Mouse (Mus musculus) heart, embryonic 14.5 days (tissue): ENCODE measurements around the gene Lgalsl. TPM values are rescaled to one million over a fixed set of nuclear protein-coding genes. Genes with fewer than 3 reads are reported as not detected.

ENCODE experiments used
- ATAC-seq: fragments of 200-750 bp; cut with Nextera tagmentation; 2 replicates; pipeline ENCODE4 v1.8.0; 2017; ENCODE audit warnings: low read depth, moderate TSS enrichment; ENCODE audit not compliant: insufficient number of reproducible peaks, insufficient read depth, low FRiP score
- H3K27ac ChIP-seq, 2 experiments: fragments of 200-500 bp in 1 of 2; fragments of 300-500 bp in 1 of 2; sonication (generic) in 1 of 2; replicated peaks in 1 of 2; 2 replicates each; pipeline ENCODE4 v1.5.1; 2012 to 2014; ENCODE audit warnings: low read depth in 2 of 2, low read length in 2 of 2, control low read depth in 1 of 2, mild to moderate bottlenecking in 1 of 2, mixed read lengths in 1 of 2; ENCODE audit not compliant: control insufficient read depth in 1 of 2, insufficient read depth in 1 of 2
- H3K27me3 ChIP-seq: fragments of 300-500 bp; sonication (generic); 2 replicates; pipeline ENCODE4 v1.6.1; 2014; ENCODE audit warnings: mild to moderate bottlenecking, low read length, control low read depth; ENCODE audit not compliant: control insufficient read depth, insufficient read depth
- H3K36me3 ChIP-seq: fragments of 300-500 bp; sonication (generic); 2 replicates; pipeline ENCODE4 v1.6.1; 2014; ENCODE audit warnings: mild to moderate bottlenecking, control low read depth, low read length, mixed read lengths; ENCODE audit not compliant: control insufficient read depth, insufficient read depth
- H3K4me1 ChIP-seq, 2 experiments: fragments of 200-500 bp in 1 of 2; fragments of 300-500 bp in 1 of 2; sonication (generic) in 1 of 2; 2 replicates each; pipeline ENCODE4 v1.6.1; 2012 to 2014; ENCODE audit warnings: low read length in 2 of 2, control low read depth in 1 of 2, mixed read lengths in 1 of 2; ENCODE audit not compliant: control insufficient read depth in 2 of 2, insufficient read depth in 2 of 2
- H3K4me2 ChIP-seq: fragments of 300-500 bp; sonication (generic); 2 replicates; pipeline ENCODE4 v1.6.1; 2014; ENCODE audit warnings: mild to moderate bottlenecking, low read length
- H3K4me3 ChIP-seq, 2 experiments: fragments of 200-500 bp in 1 of 2; fragments of 300-500 bp in 1 of 2; sonication (generic) in 1 of 2; 2 replicates each; pipeline ENCODE4 v1.5.1; 2012 to 2014; ENCODE audit warnings: low read length in 2 of 2, mild to moderate bottlenecking in 2 of 2, control low read depth in 1 of 2, low read depth in 1 of 2, moderate library complexity in 1 of 2; ENCODE audit not compliant: control insufficient read depth in 1 of 2, insufficient read depth in 1 of 2
- H3K9ac ChIP-seq: fragments of 300-500 bp; sonication (generic); 2 replicates; pipeline ENCODE4 v1.6.1; 2014; ENCODE audit warnings: mild to moderate bottlenecking, low read length
- H3K9me3 ChIP-seq: fragments of 300-500 bp; sonication (generic); 2 replicates; pipeline ENCODE4 v1.6.1; 2016; ENCODE audit warnings: low read length, control low read depth; ENCODE audit not compliant: control insufficient read depth
- WGBS: fragments of 180-500 bp; shearing (Covaris S2); extraction: QIAGEN DNeasy Blood & Tissue Kit; methylation state at CpG from one replicate; pipeline ENCODE4 v1.1.7; 2014; 5-methylcytosine and 5-hydroxymethylcytosine counted together
- polyA plus RNA-seq: library from polyadenylated mRNA; unstranded; fragments of >200 nt; fragmentation: Nextera tagmentation; extraction: Ambion mirVana; gene quantifications from 2 replicates; pipeline ENCODE4 v1.2.1, GENCODE M21; 2014

Lgalsl gene
- polyA plus RNA-seq, 1 experiment from 2014 or later, result 37.5 TPM

DNA sequence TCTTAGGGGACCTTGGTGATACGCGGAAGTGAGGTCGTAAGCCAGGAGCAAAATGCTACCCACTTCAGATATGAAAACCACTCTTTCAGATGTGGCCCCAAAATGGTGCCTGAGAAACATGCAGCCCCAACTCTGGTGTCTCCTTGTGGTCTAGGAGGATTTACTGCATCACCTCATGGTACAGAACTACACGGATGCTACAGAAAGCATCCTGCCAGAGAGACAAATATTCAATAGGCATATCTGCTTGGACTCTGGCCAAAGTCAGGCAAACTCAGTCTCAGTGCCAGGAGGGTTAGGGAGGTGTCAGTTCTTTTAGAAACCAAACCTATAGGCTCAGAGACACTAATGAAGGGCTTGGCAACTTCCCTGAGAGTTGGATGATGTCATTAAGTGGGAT, 26.4 kb downstream of the Lgalsl start:
- Histone ChIP-seq H3K27ac (no peak overlapping the region), H3K4me1 (peaks cover 0 to 2% of the 10 kb centered on the region in 2 experiments; a peak in 3 of 4 replicates), H3K9me3 (no peaks in the 10 kb centered on the region), H3K36me3 (no peaks in the 10 kb centered on the region), H3K9ac (no peak overlapping the region), H3K27me3 (no peaks in the 10 kb centered on the region), H3K4me3 (no peak overlapping the region), H3K4me2 (no peak overlapping the region)
- ATAC-seq, result no peak
- 84% methylated on average over 4 of the region's 4 CpGs for WGBS

DNA sequence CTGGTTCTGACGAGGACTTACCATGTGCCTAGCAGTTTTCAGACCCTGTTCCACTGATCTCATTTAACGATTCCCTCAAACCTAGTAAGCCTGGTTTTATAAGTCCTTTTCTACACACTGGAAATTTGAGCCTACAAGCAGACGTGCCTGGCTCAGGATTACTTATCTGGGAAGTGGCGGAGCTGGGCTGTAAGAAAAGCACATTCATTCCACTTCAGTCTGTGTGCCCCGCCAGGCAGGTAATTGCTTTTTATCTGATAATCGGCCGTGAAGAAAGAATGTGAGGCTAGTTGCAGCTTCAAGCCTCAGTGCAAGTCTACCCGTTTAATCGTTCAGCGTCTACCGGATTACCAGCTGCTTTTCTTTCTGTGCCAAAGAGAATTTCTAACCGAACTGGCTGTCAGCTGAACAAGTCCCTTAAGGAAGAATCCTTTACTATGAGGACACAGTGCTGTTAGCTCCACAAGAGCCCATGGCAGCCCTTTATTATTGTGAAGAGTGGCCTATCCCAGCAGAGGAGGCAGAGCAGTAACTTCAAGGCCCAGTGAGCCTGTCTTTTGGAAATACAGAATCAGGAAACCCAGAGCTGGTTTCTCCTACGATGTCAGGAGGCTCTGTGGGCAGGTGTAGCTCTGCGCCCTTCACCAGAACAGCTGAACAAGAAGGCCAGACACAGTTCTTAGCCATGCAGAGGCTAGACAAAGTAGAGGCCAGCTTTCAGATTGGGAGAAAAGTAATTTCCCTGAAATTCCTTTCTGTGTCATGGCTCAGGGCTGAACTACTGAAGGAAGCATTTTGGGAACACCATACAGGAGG, 30.4 kb downstream of the Lgalsl start:
- peak overlapping the region; percentile 31; the same call in 1 of the 2 replicates for H3K9ac ChIP-seq
- ATAC-seq, result no peak

DNA sequence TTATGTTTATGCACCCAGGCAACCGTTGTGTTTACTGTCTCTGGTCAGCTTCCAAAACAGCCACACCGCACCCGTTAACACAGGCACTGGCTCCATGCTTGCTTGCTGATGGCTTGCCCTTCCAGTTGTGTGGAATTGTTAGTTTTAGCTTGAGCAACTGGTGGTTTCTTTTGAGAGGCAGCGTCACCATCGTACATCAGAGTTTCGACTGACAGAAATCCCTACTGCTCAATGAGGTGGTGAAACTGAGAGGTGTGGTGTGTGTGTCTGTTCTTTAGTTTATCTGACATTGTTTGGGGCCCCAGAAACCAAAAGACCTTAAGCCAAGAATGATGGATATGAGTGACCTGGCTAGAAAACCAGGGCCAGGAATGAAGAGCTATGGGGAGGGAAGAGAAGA, 33.0 kb downstream of the Lgalsl start:
- no peaks in the 10 kb centered on the region for H3K27me3 ChIP-seq
- 88% methylated on average over 6 of the region's 6 CpGs for WGBS
- no peak overlapping the region for H3K4me2 ChIP-seq
- H3K27ac ChIP-seq, result no peak overlapping the region
- H3K36me3 ChIP-seq, result no peaks in the 10 kb centered on the region
- ATAC-seq, result no peak
- H3K9ac ChIP-seq, result no peak overlapping the region
- no peak overlapping the region for H3K4me3 ChIP-seq
- peaks cover 0 to 2% of the 10 kb centered on the region in 2 experiments; a peak in 3 of 4 replicates for H3K4me1 ChIP-seq
- H3K9me3 ChIP-seq, result peaks cover 6% of the 10 kb centered on the region; the same call in 1 of the 2 replicates

More for the DNA sequence above, 30.4 kb downstream of the Lgalsl start:
- Histone ChIP-seq H3K9me3 (peaks cover 6% of the 10 kb centered on the region; the same call in 1 of the 2 replicates), H3K36me3 (no peaks in the 10 kb centered on the region), H3K4me3 (no peak overlapping the region), H3K27me3 (no peaks in the 10 kb centered on the region), H3K27ac (no peak overlapping the region), H3K4me1 (peaks cover 0 to 2% of the 10 kb centered on the region in 2 experiments; a peak in 3 of 4 replicates), H3K4me2 (peak overlapping the region; percentile 42)
- WGBS, result 19% methylated on average over 14 of the region's 14 CpGs

DNA sequence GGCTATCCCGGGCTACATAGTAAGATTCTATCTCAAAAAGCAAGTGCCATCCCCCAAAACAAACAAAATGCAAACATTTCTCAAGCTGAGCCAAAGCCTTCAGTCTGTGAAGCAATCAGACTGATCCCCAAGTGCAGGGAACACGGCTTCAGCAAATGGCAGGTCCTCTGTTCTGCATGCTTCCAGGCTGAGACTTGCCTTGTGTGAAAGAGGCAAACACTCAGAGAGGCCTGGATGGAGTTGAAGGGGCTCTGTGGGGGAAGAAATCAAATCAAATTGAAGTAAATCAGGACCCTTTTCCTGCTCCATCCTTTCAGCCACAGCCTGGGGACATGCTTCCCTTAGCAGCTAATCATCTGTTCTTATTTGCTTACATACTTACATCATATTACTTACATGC, 35.4 kb downstream of the Lgalsl start:
- no peaks in the 10 kb centered on the region for H3K36me3 ChIP-seq
- H3K4me1 ChIP-seq, result peaks cover 0 to 2% of the 10 kb centered on the region in 2 experiments; a peak in 3 of 4 replicates
- H3K4me3 ChIP-seq, result no peak overlapping the region
- no peak for ATAC-seq
- H3K9me3 ChIP-seq, result peaks cover 6% of the 10 kb centered on the region; the same call in 1 of the 2 replicates
- WGBS, result 43% methylated on average over 2 of the region's 2 CpGs
- no peaks in the 10 kb centered on the region for H3K27me3 ChIP-seq
- H3K4me2 ChIP-seq, result no peak overlapping the region
- no peak overlapping the region for H3K27ac ChIP-seq
- H3K9ac ChIP-seq, result no peak overlapping the region

DNA sequence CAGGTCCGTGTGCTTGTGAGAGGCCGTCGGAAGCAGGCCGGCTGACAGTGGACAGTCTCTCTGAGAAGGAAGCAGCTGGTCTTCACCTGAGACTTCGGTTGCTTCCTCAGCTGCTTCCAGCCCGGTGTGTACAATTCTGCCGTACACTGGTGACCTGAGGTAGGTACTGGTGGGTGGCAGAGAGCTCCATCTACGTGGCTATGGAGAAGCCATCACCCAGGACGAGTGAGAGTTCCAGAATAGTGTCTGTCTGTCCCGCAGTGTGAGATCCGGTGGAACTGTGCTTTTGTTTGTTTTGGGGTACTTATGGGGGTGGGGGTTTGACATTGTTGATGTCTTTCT, 36.0 kb downstream of the Lgalsl start:
- ATAC-seq, result no peak
- no peak overlapping the region for H3K4me3 ChIP-seq
- H3K9me3 ChIP-seq, result peaks cover 6% of the 10 kb centered on the region; the same call in 1 of the 2 replicates
- H3K9ac ChIP-seq, result no peak overlapping the region
- no peak overlapping the region for H3K4me2 ChIP-seq
- H3K36me3 ChIP-seq, result no peaks in the 10 kb centered on the region
- H3K27me3 ChIP-seq, result no peaks in the 10 kb centered on the region
- no peaks in the 10 kb centered on the region for H3K4me1 ChIP-seq
- WGBS, result 50% methylated on average over 11 of the region's 11 CpGs
- no peak overlapping the region for H3K27ac ChIP-seq

DNA sequence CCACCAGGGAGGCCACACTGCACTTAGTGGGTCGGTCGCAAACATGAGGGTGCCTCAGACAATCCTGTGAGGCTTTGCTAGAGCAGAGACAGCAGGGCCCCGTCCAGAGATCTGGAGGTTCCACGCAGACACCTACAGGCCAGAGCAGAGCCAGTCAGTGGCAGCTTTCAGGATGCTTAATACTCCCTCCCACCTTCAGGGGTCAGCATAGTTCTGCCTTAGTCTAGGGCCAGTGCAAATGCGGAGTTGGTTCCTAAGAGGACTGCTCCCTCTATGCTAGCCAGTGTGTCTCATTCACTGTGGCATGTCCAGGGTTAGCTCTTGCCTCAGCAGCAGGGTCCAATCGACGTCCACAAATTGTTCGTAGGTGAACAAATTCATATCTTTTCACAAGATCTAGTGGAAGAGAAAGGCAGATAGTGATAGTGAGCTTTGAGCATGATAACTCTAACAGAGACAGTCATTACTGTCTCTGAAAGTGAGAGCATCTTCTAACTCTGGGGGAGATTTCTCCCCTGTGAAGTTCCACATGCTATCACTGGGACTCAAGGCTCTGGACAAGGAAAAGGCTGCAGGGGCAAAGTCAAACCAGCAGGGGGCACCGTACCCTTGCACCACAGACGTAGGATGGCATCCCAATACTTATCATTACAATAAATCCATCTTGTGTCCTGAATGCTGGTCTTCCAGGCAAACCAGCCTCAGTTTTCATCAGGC, 36.5 kb downstream of the Lgalsl start:
- no peaks in the 10 kb centered on the region for H3K36me3 ChIP-seq
- 30% methylated on average over 10 of the region's 10 CpGs for WGBS
- no peaks in the 10 kb centered on the region for H3K4me1 ChIP-seq
- H3K27ac ChIP-seq, result no peak overlapping the region
- H3K27me3 ChIP-seq, result no peaks in the 10 kb centered on the region
- H3K4me2 ChIP-seq, result no peak overlapping the region
- ATAC-seq, result peak; percentile 71; the same call in 1 of the 2 replicates
- no peak overlapping the region for H3K4me3 ChIP-seq
- H3K9me3 ChIP-seq, result peaks cover 6% of the 10 kb centered on the region; the same call in 1 of the 2 replicates
- no peak overlapping the region for H3K9ac ChIP-seq

DNA sequence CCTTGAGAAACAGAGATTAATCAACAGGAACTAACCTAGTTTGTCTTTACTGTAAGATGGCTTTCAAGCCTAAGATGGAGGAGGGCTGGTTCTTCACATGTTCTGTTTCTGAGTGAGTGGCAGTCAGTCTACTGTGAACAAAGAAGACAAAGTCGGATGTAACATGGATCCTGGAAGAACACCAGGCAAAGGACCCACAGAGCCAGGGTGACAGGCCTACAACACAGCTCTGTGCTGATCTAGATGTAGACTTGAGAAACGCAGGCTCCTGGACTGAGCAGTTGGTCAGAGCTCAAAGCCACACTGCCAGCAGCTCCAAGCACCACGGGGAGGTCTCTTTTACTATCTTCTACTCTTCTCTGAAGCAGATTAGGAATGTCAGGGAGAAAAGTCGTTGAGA, 37.2 kb downstream of the Lgalsl start:
- H3K9ac ChIP-seq, result no peak overlapping the region
- peaks cover 6% of the 10 kb centered on the region; the same call in 1 of the 2 replicates for H3K9me3 ChIP-seq
- H3K27ac ChIP-seq, result no peak overlapping the region
- WGBS, result 54% methylated on average over 4 of the region's 4 CpGs
- ATAC-seq, result no peak
- H3K27me3 ChIP-seq, result no peaks in the 10 kb centered on the region
- no peaks in the 10 kb centered on the region for H3K36me3 ChIP-seq
- H3K4me1 ChIP-seq, result no peaks in the 10 kb centered on the region
- no peak overlapping the region for H3K4me3 ChIP-seq
- no peak overlapping the region for H3K4me2 ChIP-seq
